Mouse (Mus musculus): ENCODE results near the gene Adamts9. TPM values are rescaled to one million over a fixed set of nuclear protein-coding genes. Genes with fewer than 3 reads are reported as not detected.

Adamts9 gene
- polyA plus RNA-seq, 1 experiment from 2014 or later, result 1.3 TPM

DNA sequence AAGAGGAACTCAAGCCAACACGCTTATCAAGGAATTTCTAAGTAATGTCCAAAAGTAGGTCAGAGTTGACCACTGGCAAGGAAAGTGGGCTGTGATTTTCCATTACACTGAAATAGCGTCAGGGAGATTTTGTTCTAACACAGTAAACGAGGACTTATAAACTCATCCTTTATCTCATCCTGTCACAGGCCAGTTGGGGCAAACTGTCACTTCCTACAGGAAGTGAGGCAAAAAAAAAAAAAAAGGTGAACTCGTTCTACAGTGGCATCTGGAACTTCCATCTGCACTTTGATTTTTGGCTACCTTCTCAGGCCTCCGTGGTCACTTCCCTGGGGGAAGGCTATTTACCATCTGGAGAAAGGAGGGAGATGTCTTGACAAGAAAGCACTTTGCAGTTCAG is 68.4 kb downstream of the Adamts9 start:
- Histone ChIP-seq H3K4me2 (ENCODE audit: low read length) (no peak overlapping the region), H3K4me3 (replicated peaks; ENCODE audit: low read length) (no peak overlapping the region), H3K9me3 (ENCODE audit: control insufficient read depth, low read length) (no peaks in the 10 kb centered on the region), H3K9ac (replicated peaks; ENCODE audit: low read depth, low read length) (no peak overlapping the region), H3K4me1 (replicated peaks; ENCODE audit: control insufficient read depth, insufficient read depth, low read length) (no peaks in the 10 kb centered on the region), H3K27me3 (replicated peaks; ENCODE audit: control insufficient read depth, insufficient read depth, low read length) (no peaks in the 10 kb centered on the region), H3K27ac (ENCODE audit: low read length) (no peak overlapping the region), H3K36me3 (ENCODE audit: control insufficient read depth, insufficient read depth) (no peaks in the 10 kb centered on the region)
- 77% methylated on average over 5 of the region's 5 CpGs for WGBS
- no peak for ATAC-seq

DNA sequence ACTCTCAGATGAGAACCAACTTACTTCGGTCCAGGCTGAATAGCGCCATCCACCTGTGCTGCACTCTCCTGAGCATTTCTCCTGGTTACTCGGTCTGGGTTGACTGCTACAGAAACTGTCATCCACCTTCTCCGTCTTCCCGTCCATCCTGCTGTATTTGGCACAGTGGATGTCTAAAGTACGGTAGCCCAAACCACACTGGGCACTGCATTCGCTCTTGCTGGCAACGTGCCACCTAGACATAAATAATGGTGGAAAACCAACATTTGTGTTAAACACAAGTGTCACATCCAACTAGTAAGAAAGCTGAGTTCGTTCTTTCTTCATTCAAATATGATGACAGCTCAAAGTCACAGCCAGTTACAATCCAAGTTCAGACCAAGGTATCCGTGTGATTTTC is 70.5 kb downstream of the Adamts9 start:
- no peak overlapping the region for H3K27ac ChIP-seq (ENCODE audit: low read length)
- H3K4me3 ChIP-seq (replicated peaks; ENCODE audit: low read length), result no peak overlapping the region
- H3K9me3 ChIP-seq (ENCODE audit: control insufficient read depth, low read length), result no peaks in the 10 kb centered on the region
- ATAC-seq, result no peak
- peaks cover 2% of the 10 kb centered on the region; the same call in 1 of the 2 replicates for H3K4me1 ChIP-seq (replicated peaks; ENCODE audit: control insufficient read depth, insufficient read depth, low read length)
- no peak overlapping the region for H3K4me2 ChIP-seq (ENCODE audit: low read length)
- H3K27me3 ChIP-seq (replicated peaks; ENCODE audit: control insufficient read depth, insufficient read depth, low read length), result no peaks in the 10 kb centered on the region
- 82% methylated on average over 10 of the region's 10 CpGs for WGBS
- H3K9ac ChIP-seq (replicated peaks; ENCODE audit: low read depth, low read length), result no peak overlapping the region
- H3K36me3 ChIP-seq (ENCODE audit: control insufficient read depth, insufficient read depth), result no peaks in the 10 kb centered on the region

DNA sequence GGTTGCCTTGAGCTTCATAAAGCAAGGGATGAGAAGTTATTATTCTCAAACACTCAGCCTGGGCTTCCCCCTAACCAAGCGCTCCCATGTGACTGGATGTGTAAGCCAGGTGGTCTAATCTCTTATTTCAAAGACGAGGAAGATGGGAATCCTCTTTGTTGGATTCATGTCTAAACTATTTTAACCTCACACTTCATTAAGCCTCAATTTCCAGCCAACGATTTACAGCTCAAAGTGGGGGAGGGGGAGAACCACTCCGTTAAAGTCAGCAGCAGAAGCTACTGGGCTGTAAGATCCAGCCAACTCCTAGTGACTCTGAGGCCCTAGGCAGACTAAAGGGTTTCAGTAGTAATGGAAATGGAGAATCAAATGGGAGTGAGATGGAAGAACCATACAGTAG is 71.5 kb downstream of the Adamts9 start:
- no peak overlapping the region for H3K9ac ChIP-seq (replicated peaks; ENCODE audit: low read depth, low read length)
- H3K27ac ChIP-seq (ENCODE audit: low read length), result no peak overlapping the region
- no peak overlapping the region for H3K4me3 ChIP-seq (replicated peaks; ENCODE audit: low read length)
- no peaks in the 10 kb centered on the region for H3K9me3 ChIP-seq (ENCODE audit: control insufficient read depth, low read length)
- H3K4me2 ChIP-seq (ENCODE audit: low read length), result no peak overlapping the region
- H3K27me3 ChIP-seq (replicated peaks; ENCODE audit: control insufficient read depth, insufficient read depth, low read length), result no peaks in the 10 kb centered on the region
- H3K36me3 ChIP-seq (ENCODE audit: control insufficient read depth, insufficient read depth), result no peaks in the 10 kb centered on the region
- peaks cover 2% of the 10 kb centered on the region; the same call in 1 of the 2 replicates for H3K4me1 ChIP-seq (replicated peaks; ENCODE audit: control insufficient read depth, insufficient read depth, low read length)
- ATAC-seq, result no peak
- 42% methylated on average over 4 of the region's 4 CpGs for WGBS

DNA sequence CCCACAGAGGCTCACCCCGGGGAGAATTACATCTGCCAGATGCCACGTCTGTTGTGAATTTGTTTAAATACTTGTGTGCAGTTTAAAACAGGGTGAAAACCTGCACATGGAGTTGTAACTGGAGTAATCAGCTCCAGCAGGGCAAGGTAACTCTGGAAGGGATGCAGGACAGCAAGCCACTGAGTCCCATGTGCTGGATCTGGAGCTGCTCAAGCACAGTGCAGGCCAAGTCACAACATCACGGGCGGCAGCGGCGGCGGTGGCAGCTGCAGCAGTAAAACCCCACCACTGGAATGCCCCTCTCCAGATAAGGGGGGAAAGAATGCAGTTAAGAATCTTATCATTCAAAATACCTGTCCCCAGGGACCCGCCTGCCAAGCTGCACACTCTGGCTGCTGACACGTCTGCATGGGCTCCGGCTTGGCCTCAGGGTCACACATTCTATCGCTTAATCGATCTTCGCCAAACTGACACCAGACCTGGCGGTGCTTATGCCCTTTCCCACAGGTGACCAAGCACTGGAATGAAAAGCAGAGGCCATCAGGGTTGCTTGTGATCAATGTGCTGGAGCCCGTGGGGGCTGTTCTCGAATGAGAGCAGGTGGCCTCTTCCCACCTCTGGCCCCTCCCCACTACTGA is 73.6 kb downstream of the Adamts9 start:
- Histone ChIP-seq H3K9me3 (ENCODE audit: control insufficient read depth, low read length) (no peaks in the 10 kb centered on the region), H3K9ac (replicated peaks; ENCODE audit: low read depth, low read length) (no peak overlapping the region), H3K27ac (ENCODE audit: low read length) (no peak overlapping the region), H3K4me1 (replicated peaks; ENCODE audit: control insufficient read depth, insufficient read depth, low read length) (peaks cover 2% of the 10 kb centered on the region; the same call in 1 of the 2 replicates), H3K4me3 (replicated peaks; ENCODE audit: low read length) (no peak overlapping the region), H3K36me3 (ENCODE audit: control insufficient read depth, insufficient read depth) (no peaks in the 10 kb centered on the region), H3K27me3 (replicated peaks; ENCODE audit: control insufficient read depth, insufficient read depth, low read length) (no peaks in the 10 kb centered on the region), H3K4me2 (ENCODE audit: low read length) (no peak overlapping the region)
- no peak for ATAC-seq
- WGBS, result 83% methylated on average over 16 of the region's 16 CpGs

DNA sequence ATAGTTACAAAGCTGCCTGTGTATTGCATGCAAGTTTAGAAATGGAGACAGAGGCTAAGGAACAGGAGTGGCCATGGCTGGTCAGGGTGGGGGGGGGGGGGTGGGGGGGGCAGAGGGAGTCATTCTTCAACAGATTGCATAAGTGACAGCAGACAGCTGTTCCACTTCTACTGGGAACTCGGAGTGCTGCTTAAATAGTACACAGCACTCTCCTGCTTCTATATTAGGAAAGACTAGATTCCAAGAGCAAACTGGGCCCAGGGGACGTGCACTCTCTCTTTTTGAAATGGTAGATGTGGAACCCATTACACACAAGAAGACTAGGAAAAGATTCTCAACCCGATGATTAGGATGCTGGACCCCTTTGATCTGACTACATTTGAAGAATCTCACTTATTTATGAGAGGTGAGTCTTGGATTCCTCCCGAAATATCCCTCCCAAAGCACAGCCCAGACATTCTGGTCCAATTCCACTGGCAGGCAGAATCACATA is 74.2 kb downstream of the Adamts9 start, which contains the start of gene Gm15737:
Gene Gm15737 (plus strand): TSS at position 269 of the 493 bp plus-strand sequence.
- Histone ChIP-seq H3K9ac (replicated peaks; ENCODE audit: low read depth, low read length) (no peak within 1 kb of the TSS), H3K27me3 (replicated peaks; ENCODE audit: control insufficient read depth, insufficient read depth, low read length) (no peaks in the 10 kb centered on the region), H3K36me3 (ENCODE audit: control insufficient read depth, insufficient read depth) (no peaks in the 10 kb centered on the region), H3K4me1 (replicated peaks; ENCODE audit: control insufficient read depth, insufficient read depth, low read length) (peaks cover 2% of the 10 kb centered on the region; the same call in 1 of the 2 replicates), H3K4me2 (ENCODE audit: low read length) (no peak within 1 kb of the TSS), H3K9me3 (ENCODE audit: control insufficient read depth, low read length) (no peaks in the 10 kb centered on the region), H3K27ac (ENCODE audit: low read length) (no peak within 1 kb of the TSS), H3K4me3 (replicated peaks; ENCODE audit: low read length) (no peak within 1 kb of the TSS)
- 62% methylated on average over 4 of the region's 4 CpGs for WGBS
- no peak for ATAC-seq

DNA sequence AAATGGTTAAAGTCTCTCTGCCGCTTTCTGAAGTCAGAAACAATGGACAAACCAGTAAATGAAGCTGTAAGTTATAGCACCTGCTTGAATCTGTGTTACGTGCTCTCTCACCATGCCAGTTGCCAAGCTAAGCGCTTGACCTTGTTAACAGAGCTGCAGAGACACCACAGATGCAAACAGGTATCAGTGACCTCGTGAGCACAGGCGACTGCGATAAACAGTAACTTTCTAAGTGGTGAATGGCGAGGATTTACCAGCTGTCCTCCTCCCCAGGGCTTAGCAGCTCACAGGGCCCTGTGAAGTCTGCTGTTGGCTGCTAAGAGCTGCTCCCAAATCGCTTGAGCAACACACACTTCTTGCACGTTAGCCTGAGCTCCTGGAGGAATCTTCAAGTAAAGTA is 80.7 kb downstream of the Adamts9 start:
- no peaks in the 10 kb centered on the region for H3K4me1 ChIP-seq (replicated peaks; ENCODE audit: control insufficient read depth, insufficient read depth, low read length)
- H3K4me2 ChIP-seq (ENCODE audit: low read length), result no peak overlapping the region
- no peaks in the 10 kb centered on the region for H3K27me3 ChIP-seq (replicated peaks; ENCODE audit: control insufficient read depth, insufficient read depth, low read length)
- H3K9ac ChIP-seq (replicated peaks; ENCODE audit: low read depth, low read length), result no peak overlapping the region
- no peaks in the 10 kb centered on the region for H3K36me3 ChIP-seq (ENCODE audit: control insufficient read depth, insufficient read depth)
- no peak overlapping the region for H3K27ac ChIP-seq (ENCODE audit: low read length)
- ATAC-seq, result no peak
- H3K9me3 ChIP-seq (ENCODE audit: control insufficient read depth, low read length), result no peaks in the 10 kb centered on the region
- WGBS, result 72% methylated on average over 9 of the region's 9 CpGs
- H3K4me3 ChIP-seq (replicated peaks; ENCODE audit: low read length), result no peak overlapping the region

DNA sequence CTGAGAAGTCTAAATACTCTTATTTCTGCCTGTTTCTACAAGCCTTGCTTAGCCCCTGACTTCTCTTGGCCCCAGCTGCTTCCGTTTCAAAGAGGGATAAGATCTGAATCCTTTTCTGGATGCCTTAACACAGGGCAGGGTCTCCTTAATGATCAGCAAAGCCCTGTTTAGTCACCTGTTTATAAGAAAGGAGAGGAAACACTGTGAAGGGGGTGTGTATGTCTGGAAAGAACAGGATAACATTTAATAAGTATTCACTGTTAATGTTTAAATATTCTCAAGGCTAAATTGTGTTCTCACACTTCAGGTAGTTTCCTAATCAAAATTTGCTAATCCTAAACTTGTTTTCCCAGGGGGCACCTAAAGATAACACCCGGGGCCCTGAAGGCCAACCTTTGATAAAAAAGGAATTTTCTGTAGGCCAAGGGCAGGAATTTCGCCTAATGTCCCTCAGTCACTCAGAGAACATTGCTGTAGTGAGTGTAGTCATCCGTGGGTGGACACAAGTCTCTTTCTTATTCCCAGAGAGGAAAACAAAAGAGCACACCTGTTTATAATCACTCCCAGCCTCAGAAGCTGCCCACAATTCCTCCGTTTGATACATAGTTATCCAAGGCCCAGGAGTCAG is 82.9 kb downstream of the Adamts9 start:
- Histone ChIP-seq H3K4me2 (ENCODE audit: low read length) (no peak overlapping the region), H3K4me3 (replicated peaks; ENCODE audit: low read length) (no peak overlapping the region), H3K27me3 (replicated peaks; ENCODE audit: control insufficient read depth, insufficient read depth, low read length) (no peaks in the 10 kb centered on the region), H3K9me3 (ENCODE audit: control insufficient read depth, low read length) (no peaks in the 10 kb centered on the region), H3K4me1 (replicated peaks; ENCODE audit: control insufficient read depth, insufficient read depth, low read length) (no peaks in the 10 kb centered on the region), H3K27ac (ENCODE audit: low read length) (no peak overlapping the region), H3K9ac (replicated peaks; ENCODE audit: low read depth, low read length) (no peak overlapping the region), H3K36me3 (ENCODE audit: control insufficient read depth, insufficient read depth) (no peaks in the 10 kb centered on the region)
- 87% methylated on average over 5 of the region's 5 CpGs for WGBS
- ATAC-seq, result no peak

DNA sequence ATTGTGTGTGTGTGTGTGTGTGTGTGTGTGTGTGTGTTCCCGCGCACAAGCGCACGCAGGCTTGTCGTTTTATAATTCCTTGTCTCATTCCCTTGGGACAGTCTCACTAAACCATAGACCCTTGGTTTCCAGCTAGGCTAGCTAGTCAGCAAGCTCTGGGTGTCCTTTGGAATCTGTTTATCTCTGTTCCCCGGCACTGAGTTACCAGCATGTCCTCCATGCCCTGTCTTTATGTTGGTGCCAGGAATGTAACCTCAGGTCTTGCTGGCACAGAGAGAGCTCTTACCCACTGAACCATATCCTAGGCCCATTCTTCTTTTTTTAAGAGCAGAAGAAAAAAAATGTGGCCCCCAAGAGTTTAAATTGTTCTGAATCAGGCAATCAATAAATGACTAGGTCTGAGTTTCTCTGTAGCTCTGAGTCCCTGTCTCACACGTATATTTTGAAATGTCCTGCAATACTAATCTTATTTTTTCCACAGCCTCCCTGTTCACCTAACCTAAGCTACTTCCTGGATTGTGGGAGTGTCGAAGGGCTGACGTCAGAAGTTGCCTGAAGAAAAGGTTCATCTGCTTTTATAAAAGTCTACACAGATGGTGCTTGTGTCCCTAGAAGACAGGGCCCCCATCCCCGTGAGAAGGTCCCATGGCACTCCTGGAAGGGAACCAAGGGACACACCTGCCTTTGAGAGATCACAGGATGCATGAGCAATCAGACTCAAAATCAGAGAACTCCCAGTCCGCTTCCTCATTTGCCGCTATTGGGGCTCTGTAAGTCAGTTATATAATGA is 84.4 kb downstream of the Adamts9 start:
- 80% methylated on average over 12 of the region's 12 CpGs for WGBS
- H3K4me1 ChIP-seq (replicated peaks; ENCODE audit: control insufficient read depth, insufficient read depth, low read length), result no peaks in the 10 kb centered on the region
- no peaks in the 10 kb centered on the region for H3K36me3 ChIP-seq (ENCODE audit: control insufficient read depth, insufficient read depth)
- no peak overlapping the region for H3K9ac ChIP-seq (replicated peaks; ENCODE audit: low read depth, low read length)
- H3K4me2 ChIP-seq (ENCODE audit: low read length), result no peak overlapping the region
- no peaks in the 10 kb centered on the region for H3K27me3 ChIP-seq (replicated peaks; ENCODE audit: control insufficient read depth, insufficient read depth, low read length)
- ATAC-seq, result no peak
- no peak overlapping the region for H3K27ac ChIP-seq (ENCODE audit: low read length)
- H3K4me3 ChIP-seq (replicated peaks; ENCODE audit: low read length), result no peak overlapping the region
- H3K9me3 ChIP-seq (ENCODE audit: control insufficient read depth, low read length), result no peaks in the 10 kb centered on the region

DNA sequence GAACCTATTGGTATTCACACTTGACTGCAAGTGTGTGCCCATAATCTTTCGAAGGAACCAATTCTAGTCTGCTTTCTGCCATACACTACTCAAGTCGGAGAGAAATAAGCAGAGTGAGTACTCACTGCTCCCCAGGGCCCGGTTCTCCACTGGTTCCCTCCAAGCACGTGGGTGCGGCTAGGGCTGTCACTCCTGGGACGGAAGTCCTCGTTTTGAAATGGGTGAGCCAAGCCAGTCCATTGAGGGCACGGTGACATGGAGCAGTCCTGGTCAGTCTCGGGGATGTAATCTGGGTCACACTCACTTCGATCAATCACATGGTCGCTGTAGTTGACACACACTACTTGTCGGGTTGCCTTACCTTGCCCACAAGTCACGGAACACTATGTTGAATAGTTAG is 85.5 kb downstream of the Adamts9 start:
- Histone ChIP-seq H3K4me3 (replicated peaks; ENCODE audit: low read length) (no peak overlapping the region), H3K27me3 (replicated peaks; ENCODE audit: control insufficient read depth, insufficient read depth, low read length) (no peaks in the 10 kb centered on the region), H3K4me1 (replicated peaks; ENCODE audit: control insufficient read depth, insufficient read depth, low read length) (no peaks in the 10 kb centered on the region), H3K9ac (replicated peaks; ENCODE audit: low read depth, low read length) (no peak overlapping the region), H3K36me3 (ENCODE audit: control insufficient read depth, insufficient read depth) (no peaks in the 10 kb centered on the region), H3K9me3 (ENCODE audit: control insufficient read depth, low read length) (no peaks in the 10 kb centered on the region), H3K27ac (ENCODE audit: low read length) (no peak overlapping the region), H3K4me2 (ENCODE audit: low read length) (no peak overlapping the region)
- WGBS, result 93% methylated on average over 13 of the region's 13 CpGs
- ATAC-seq, result no peak
